Mouse (Mus musculus) adrenal gland, adult 8-10 months (tissue): ENCODE data around the gene Plek. TPM values are rescaled to one million over a fixed set of nuclear protein-coding genes. Genes with fewer than 3 reads are reported as not detected.

ENCODE experiments used
- DNase-seq: peaks from one replicate; pipeline ENCODE4 v3.0.0; 2022
- total RNA-seq, 4 experiments: library from RNA; stranded (reverse); gene quantifications; 2 replicates each; pipeline ENCODE4 v1.2.4; 2022

Gene Plek
- total RNA-seq, 4 experiments from 2014 or later = 4.6 to 11.9 (median 7.8) TPM

- no peak for DNase-seq
Observed at GRCm38 (mm10) chr11:16950226-16950975, 101.8 kb downstream of the Plek start.

GRCm38 (mm10) chr11:16948756-16949155 lies 103.4 kb downstream of the Plek start:
- no peak for DNase-seq

GRCm38 (mm10) chr11:16943016-16943415 lies 109.2 kb downstream of the Plek start:
- no peak for DNase-seq

- DNase-seq = no peak
Observed at GRCm38 (mm10) chr11:16941973-16942452, 110.2 kb downstream of the Plek start.

GRCm38 (mm10) chr11:16941103-16941793 lies 110.9 kb downstream of the Plek start:
- DNase-seq = no peak

GRCm38 (mm10) chr11:16935577-16936236 lies 116.5 kb downstream of the Plek start:
- DNase-seq = no peak

GRCm38 (mm10) chr11:16932159-16932558 lies 120.0 kb downstream of the Plek start:
- no peak for DNase-seq

Other genes starting within 250 kb of the Plek start
- under 1 TPM; 0.12 to 0.75 (median 0.35) TPM for gene Fbxo48, start 101.0 kb downstream of the Plek start, total RNA-seq
- 10 to 100 TPM; 15.4 to 34.1 (median 24.1) TPM for gene Cnrip1, start 795 bp downstream of the Plek start, total RNA-seq
- gene Ppp3r1, start 106.9 kb upstream of the Plek start, total RNA-seq = 100 to 1,000 TPM in 1 of 4 experiments, 10 to 100 TPM in 3; 83.1 to 104 (median 96.8) TPM
- gene Wdr92, start 129.7 kb upstream of the Plek start, total RNA-seq = 10 to 100 TPM; 17.0 to 21.0 (median 17.6) TPM
- gene Pno1, start 159.2 kb upstream of the Plek start, total RNA-seq = 10 to 100 TPM; 41.8 to 58.2 (median 53.6) TPM
- gene C1d, start 205.2 kb upstream of the Plek start, total RNA-seq = 10 to 100 TPM; 56.4 to 68.5 (median 63.4) TPM